Mouse (Mus musculus): ENCODE data around the gene Arid3c. TPM values are rescaled to one million over a fixed set of nuclear protein-coding genes. Genes with fewer than 3 reads are reported as not detected.

Arid3c gene
- polyA plus RNA-seq, 1 experiment from 2014 or later = not detected

GRCm38 (mm10) chr4:41741158-41741560 lies 10.2 kb upstream of the Arid3c start:
- Histone ChIP-seq H3K4me3 (replicated peaks) (peak overlapping the region; percentile 65), H3K9me3 (no peaks in the 10 kb centered on the region), H3K4me2 (peak overlapping the region; percentile 92), H3K36me3 (0 out of 2 replicates have a peak, but pooled peaks cover 2% of the 10 kb centered on the region), H3K9ac (peak overlapping the region; percentile 73; the same call in 1 of the 2 replicates), H3K27me3 (replicated peaks) (no peaks in the 10 kb centered on the region), H3K27ac (peak overlapping the region; percentile 85), H3K4me1 (peaks cover 11% of the 10 kb centered on the region; the same call in 1 of the 2 replicates)
- peak; percentile 96 for ATAC-seq (ENCODE audit: insufficient read depth, low FRiP score, low read depth)
- 0% methylated on average over 27 of the region's 27 CpGs for WGBS

GRCm38 (mm10) chr4:41740380-41741157 lies 9.6 kb upstream of the Arid3c start:
- Histone ChIP-seq H3K4me2 (peak overlapping the region; percentile 92), H3K9me3 (no peaks in the 10 kb centered on the region), H3K27ac (peak overlapping the region; percentile 85), H3K36me3 (0 out of 2 replicates have a peak, but pooled peaks cover 2% of the 10 kb centered on the region), H3K4me3 (replicated peaks) (peak overlapping the region; percentile 65), H3K9ac (peak overlapping the region; percentile 73; the same call in 1 of the 2 replicates), H3K27me3 (replicated peaks) (no peaks in the 10 kb centered on the region), H3K4me1 (peaks cover 11% of the 10 kb centered on the region; the same call in 1 of the 2 replicates)
- WGBS = under 1% methylated on average over 48 of the region's 48 CpGs
- peak; percentile 72 for ATAC-seq (ENCODE audit: insufficient read depth, low FRiP score, low read depth)

GRCm38 (mm10) chr4:41739260-41739659 lies 8.3 kb upstream of the Arid3c start:
- H3K4me1 ChIP-seq = peaks cover 11% of the 10 kb centered on the region; the same call in 1 of the 2 replicates
- no peak overlapping the region for H3K9ac ChIP-seq
- H3K9me3 ChIP-seq = no peaks in the 10 kb centered on the region
- no peak for ATAC-seq (ENCODE audit: insufficient read depth, low FRiP score, low read depth)
- no peak overlapping the region for H3K27ac ChIP-seq
- H3K36me3 ChIP-seq = 0 out of 2 replicates have a peak, but pooled peaks cover 2% of the 10 kb centered on the region
- no peaks in the 10 kb centered on the region for H3K27me3 ChIP-seq (replicated peaks)
- peak overlapping the region; percentile 92; the same call in 1 of the 2 replicates for H3K4me2 ChIP-seq
- H3K4me3 ChIP-seq (replicated peaks) = 0 out of 2 replicates have a peak overlapping the region, but pooled peaks have one; percentile 65
- WGBS = 91% methylated on average over 13 of the region's 13 CpGs

GRCm38 (mm10) chr4:41738256-41738603 lies 7.3 kb upstream of the Arid3c start:
- no peak overlapping the region for H3K27ac ChIP-seq

GRCm38 (mm10) chr4:41737602-41738255 lies 6.8 kb upstream of the Arid3c start:
- Histone ChIP-seq H3K4me2 (no peak overlapping the region), H3K27ac (no peak overlapping the region)
- 35% methylated on average over 8 of the region's 8 CpGs for WGBS

More at GRCm38 (mm10) chr4:41738256-41738603, 7.3 kb upstream of the Arid3c start:
- H3K36me3 ChIP-seq = 0 out of 2 replicates have a peak, but pooled peaks cover 2% of the 10 kb centered on the region
- H3K4me1 ChIP-seq = peaks cover 11% of the 10 kb centered on the region; the same call in 1 of the 2 replicates
- WGBS = 58% methylated on average over 1 of the region's 1 CpGs
- H3K4me3 ChIP-seq (replicated peaks) = no peak overlapping the region
- H3K4me2 ChIP-seq = no peak overlapping the region
- no peaks in the 10 kb centered on the region for H3K9me3 ChIP-seq
- no peak overlapping the region for H3K9ac ChIP-seq
- no peak for ATAC-seq (ENCODE audit: insufficient read depth, low FRiP score, low read depth)
- H3K27me3 ChIP-seq (replicated peaks) = peaks cover 5% of the 10 kb centered on the region; the same call in 1 of the 2 replicates

GRCm38 (mm10) chr4:41726826-41727621 lies 3.9 kb downstream of the Arid3c start:
- no peak overlapping the region for H3K9ac ChIP-seq
- H3K36me3 ChIP-seq = no peaks in the 10 kb centered on the region
- no peak overlapping the region for H3K4me2 ChIP-seq
- no peak overlapping the region for H3K27ac ChIP-seq
- H3K4me1 ChIP-seq = peaks cover 15% of the 10 kb centered on the region
- no peak for ATAC-seq (ENCODE audit: insufficient read depth, low FRiP score, low read depth)
- WGBS = 18% methylated on average over 20 of the region's 20 CpGs
- no peak overlapping the region for H3K4me3 ChIP-seq (replicated peaks)
- no peaks in the 10 kb centered on the region for H3K9me3 ChIP-seq
- peaks cover 78% of the 10 kb centered on the region for H3K27me3 ChIP-seq (replicated peaks)

More at GRCm38 (mm10) chr4:41737602-41738255, 6.8 kb upstream of the Arid3c start:
- H3K9ac ChIP-seq = no peak overlapping the region
- no peaks in the 10 kb centered on the region for H3K9me3 ChIP-seq
- no peak for ATAC-seq (ENCODE audit: insufficient read depth, low FRiP score, low read depth)
- peaks cover 11% of the 10 kb centered on the region; the same call in 1 of the 2 replicates for H3K4me1 ChIP-seq
- no peak overlapping the region for H3K4me3 ChIP-seq (replicated peaks)
- 0 out of 2 replicates have a peak, but pooled peaks cover 2% of the 10 kb centered on the region for H3K36me3 ChIP-seq
- peaks cover 10% of the 10 kb centered on the region for H3K27me3 ChIP-seq (replicated peaks)

GRCm38 (mm10) chr4:41722918-41723351 lies 8.0 kb downstream of the Arid3c start, which contains the start of gene Dctn3:
Gene Dctn3, minus strand, starts transcription at chr4:41723170.
- peaks cover 8% of the 10 kb centered on the region for H3K36me3 ChIP-seq
- no peaks in the 10 kb centered on the region for H3K9me3 ChIP-seq
- no peak within 1 kb of the TSS for H3K27ac ChIP-seq
- peak within 1 kb of the TSS; percentile 69 for H3K4me2 ChIP-seq
- ATAC-seq (ENCODE audit: insufficient read depth, low FRiP score, low read depth) = peak; percentile 95
- peak within 1 kb of the TSS; percentile 56 for H3K9ac ChIP-seq
- H3K4me1 ChIP-seq = peaks cover 10% of the 10 kb centered on the region; the same call in 1 of the 2 replicates
- peak within 1 kb of the TSS; percentile 64 for H3K4me3 ChIP-seq (replicated peaks)
- WGBS = 0% methylated on average over 27 of the region's 27 CpGs
- peaks cover 44% of the 10 kb centered on the region for H3K27me3 ChIP-seq (replicated peaks)

- Histone ChIP-seq H3K4me3 (replicated peaks) (no peak overlapping the region), H3K27me3 (replicated peaks) (no peaks in the 10 kb centered on the region), H3K4me2 (no peak overlapping the region), H3K4me1 (peaks cover 18% of the 10 kb centered on the region), H3K36me3 (peaks cover 23% of the 10 kb centered on the region), H3K27ac (no peak overlapping the region), H3K9ac (no peak overlapping the region), H3K9me3 (no peaks in the 10 kb centered on the region)
- ATAC-seq (ENCODE audit: insufficient read depth, low FRiP score, low read depth) = no peak
- WGBS = 64% methylated on average over 6 of the region's 6 CpGs
Measured at GRCm38 (mm10) chr4:41716834-41717233, 14.1 kb downstream of the Arid3c start.

GRCm38 (mm10) chr4:41715596-41715995 lies 15.3 kb downstream of the Arid3c start:
- Histone ChIP-seq H3K27me3 (replicated peaks) (no peaks in the 10 kb centered on the region), H3K27ac (no peak overlapping the region), H3K4me2 (no peak overlapping the region), H3K4me3 (replicated peaks) (no peak overlapping the region), H3K9ac (no peak overlapping the region), H3K9me3 (no peaks in the 10 kb centered on the region), H3K4me1 (peaks cover 22% of the 10 kb centered on the region), H3K36me3 (peaks cover 23% of the 10 kb centered on the region)
- 87% methylated on average over 5 of the region's 5 CpGs for WGBS
- no peak for ATAC-seq (ENCODE audit: insufficient read depth, low FRiP score, low read depth)

- Histone ChIP-seq H3K4me3 (replicated peaks) (no peak overlapping the region), H3K4me1 (peaks cover 22% of the 10 kb centered on the region), H3K27me3 (replicated peaks) (no peaks in the 10 kb centered on the region), H3K27ac (no peak overlapping the region), H3K4me2 (no peak overlapping the region), H3K9ac (no peak overlapping the region), H3K36me3 (peaks cover 19% of the 10 kb centered on the region), H3K9me3 (no peaks in the 10 kb centered on the region)
- ATAC-seq (ENCODE audit: insufficient read depth, low FRiP score, low read depth) = no peak
- 83% methylated on average over 8 of the region's 8 CpGs for WGBS
Measured at GRCm38 (mm10) chr4:41715082-41715481, 15.9 kb downstream of the Arid3c start.

- peak overlapping the region; percentile 81 for H3K4me2 ChIP-seq
Measured at GRCm38 (mm10) chr4:41714276-41714675, 16.7 kb downstream of the Arid3c start.

More at GRCm38 (mm10) chr4:41714276-41714675, 16.7 kb downstream of the Arid3c start:
- no peaks in the 10 kb centered on the region for H3K9me3 ChIP-seq
- no peak for ATAC-seq (ENCODE audit: insufficient read depth, low FRiP score, low read depth)
- H3K4me1 ChIP-seq = peaks cover 22% of the 10 kb centered on the region
- peaks cover 16% of the 10 kb centered on the region for H3K36me3 ChIP-seq
- H3K27me3 ChIP-seq (replicated peaks) = no peaks in the 10 kb centered on the region
- no peak overlapping the region for H3K9ac ChIP-seq
- peak overlapping the region; percentile 82 for H3K4me3 ChIP-seq (replicated peaks)
- no peak overlapping the region for H3K27ac ChIP-seq
- WGBS = 13% methylated on average over 8 of the region's 8 CpGs
